Mouse (Mus musculus) liver, embryonic 14.5 days (tissue): ENCODE results near the gene Kcnq1. TPM values are rescaled to one million over a fixed set of nuclear protein-coding genes. Genes with fewer than 3 reads are reported as not detected.

ENCODE experiments used
- ATAC-seq: fragments of 200-750 bp; cut with Nextera tagmentation; 2 replicates; pipeline ENCODE4 v1.8.0; 2017; ENCODE audit warnings: moderate number of reproducible peaks, mild to moderate bottlenecking, moderate library complexity; ENCODE audit not compliant: insufficient read depth
- DNase-seq, 3 experiments: peaks; one replicate each; pipeline ENCODE4 v3.0.0-alpha.2; 2012 to 2013; ENCODE audit warnings: low read depth in 3 of 3, low spot score in 3 of 3
- H3K27ac ChIP-seq: fragments of 300-500 bp; sonication (generic); 2 replicates; pipeline ENCODE4 v1.5.1; 2014; ENCODE audit warnings: moderate library complexity, mild to moderate bottlenecking, control low read depth, inconsistent platforms
- H3K27me3 ChIP-seq: fragments of 300-500 bp; sonication (generic); 2 replicates; pipeline ENCODE4 v1.6.1; 2014; ENCODE audit warnings: mild to moderate bottlenecking, low read length, moderate library complexity; ENCODE audit not compliant: control insufficient read depth, insufficient read depth
- H3K36me3 ChIP-seq: fragments of 300-500 bp; sonication (generic); replicated peaks from 2 replicates; pipeline ENCODE4 v1.6.1; 2014; ENCODE audit warnings: low read depth; ENCODE audit not compliant: control insufficient read depth, insufficient read depth
- H3K4me1 ChIP-seq, 2 experiments: fragments of 200-500 bp in 1 of 2; fragments of 300-500 bp in 1 of 2; sonication (generic) in 1 of 2; replicated peaks; 2 replicates each; pipeline ENCODE4 v1.6.1; 2012 to 2014; ENCODE audit warnings: antibody characterized with exemption in 1 of 2, inconsistent platforms in 1 of 2, low read length in 1 of 2; ENCODE audit not compliant: control insufficient read depth in 2 of 2, insufficient read depth in 2 of 2
- H3K4me2 ChIP-seq: fragments of 300-500 bp; sonication (generic); 2 replicates; pipeline ENCODE4 v1.6.1; 2014; ENCODE audit warnings: low read depth, mild to moderate bottlenecking, control low read depth, moderate library complexity
- H3K4me3 ChIP-seq, 2 experiments: fragments of 200-500 bp in 1 of 2; fragments of 300-500 bp in 1 of 2; sonication (generic) in 1 of 2; 2 replicates each; pipeline ENCODE4 v1.5.1; 2012 to 2014; ENCODE audit warnings: low read depth in 2 of 2, low read length in 2 of 2, mild to moderate bottlenecking in 2 of 2, control low read depth in 1 of 2, inconsistent platforms in 1 of 2, moderate library complexity in 1 of 2; ENCODE audit not compliant: insufficient read depth in 1 of 2
- H3K9ac ChIP-seq: fragments of 300-500 bp; sonication (generic); replicated peaks from 2 replicates; pipeline ENCODE4 v1.6.1; 2014; ENCODE audit warnings: mild to moderate bottlenecking, control low read depth, moderate library complexity
- H3K9me3 ChIP-seq: fragments of 300-500 bp; sonication (generic); 2 replicates; pipeline ENCODE4 v1.6.1; 2016; ENCODE audit warnings: low read length, mixed read lengths; ENCODE audit not compliant: control insufficient read depth
- CTCF ChIP-seq: IDR thresholded peaks from 2 replicates; pipeline ENCODE4 v1.5.1; 2016; ENCODE audit warnings: antibody characterized with exemption, low read depth, control low read depth
- EP300 ChIP-seq: IDR thresholded peaks from 2 replicates; pipeline ENCODE4 v1.6.1; 2016; ENCODE audit warnings: antibody characterized with exemption, low read depth
- WGBS: fragments of 180-500 bp; shearing (Covaris S2); extraction: QIAGEN DNeasy Blood & Tissue Kit; methylation state at CpG from one replicate; pipeline ENCODE4 v1.1.7; 2014; ENCODE audit not compliant: insufficient replicate concordance; 5-methylcytosine and 5-hydroxymethylcytosine counted together
- polyA plus RNA-seq, 2 experiments: library from polyadenylated mRNA; depleted of rRNA in 1 of 2; stranded (reverse) in 1 of 2; unstranded in 1 of 2; fragments of >200 nt; fragmentation: Nextera tagmentation in 1 of 2; extraction: Ambion mirVana in 1 of 2; gene quantifications; 2 replicates each; pipeline versions ENCODE4 v1.2.1 to v1.2.3; 2012 to 2014

The Kcnq1 gene
- polyA plus RNA-seq, 2 experiments, result 0.12 to 0.41 TPM

DNA sequence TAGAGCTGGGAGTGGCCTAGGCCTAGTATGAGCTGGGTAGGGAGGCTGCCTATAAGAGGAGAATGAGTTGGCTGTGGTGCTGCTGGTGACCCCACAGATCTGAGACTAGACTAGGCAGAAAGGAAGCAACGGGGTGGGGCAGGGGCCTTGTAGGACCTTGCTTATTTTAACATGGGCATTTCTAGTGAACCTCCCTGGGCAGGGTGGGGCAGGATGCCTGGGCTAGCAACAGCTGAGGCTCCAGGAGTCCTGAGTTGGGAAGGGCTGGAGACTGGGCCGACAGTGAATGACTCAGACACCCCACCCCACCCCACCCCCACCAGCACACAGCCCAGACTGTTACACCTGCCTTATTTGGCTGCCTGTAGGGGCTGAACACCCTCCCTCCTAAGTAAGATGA lies 43.5 kb upstream of the Kcnq1 start:
- 52% methylated on average over 2 of the region's 2 CpGs for WGBS
- peaks cover 18 to 24% of the 10 kb centered on the region in 2 experiments for H3K4me1 ChIP-seq
- H3K27me3 ChIP-seq, result no peaks in the 10 kb centered on the region
- H3K9me3 ChIP-seq, result no peaks in the 10 kb centered on the region
- H3K36me3 ChIP-seq, result peaks cover 31% of the 10 kb centered on the region
- H3K4me2 ChIP-seq, result no peak overlapping the region
- no peak for DNase-seq
- TF ChIP-seq EP300, result no peak
- TF ChIP-seq CTCF, result no peak
- no peak overlapping the region for H3K9ac ChIP-seq
- no peak for ATAC-seq
- H3K27ac ChIP-seq, result no peak overlapping the region
- no peak overlapping the region for H3K4me3 ChIP-seq

DNA sequence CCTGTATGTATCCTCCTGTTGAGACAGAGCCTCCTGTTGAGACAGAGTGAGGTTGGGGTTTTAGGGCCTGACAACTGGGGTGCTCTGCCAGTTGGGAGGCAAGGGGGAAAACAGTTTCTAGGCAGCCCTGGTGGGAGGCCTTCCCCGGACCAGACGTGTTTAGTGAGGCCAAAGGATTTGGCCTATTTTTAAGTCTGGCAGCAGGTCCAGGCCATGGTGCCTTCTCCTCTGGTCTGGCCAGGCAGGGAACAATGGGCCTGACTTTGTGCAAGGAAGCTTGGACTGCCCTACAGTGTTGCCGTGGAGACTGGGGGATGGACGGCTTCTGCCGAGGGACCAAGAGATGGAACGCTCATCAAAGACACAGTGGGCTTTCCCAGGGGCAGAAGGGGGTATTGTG lies 41.9 kb upstream of the Kcnq1 start:
- Histone ChIP-seq H3K36me3 (peaks cover 31% of the 10 kb centered on the region), H3K4me2 (no peak overlapping the region), H3K9me3 (no peaks in the 10 kb centered on the region), H3K4me3 (no peak overlapping the region), H3K27me3 (no peaks in the 10 kb centered on the region), H3K9ac (no peak overlapping the region), H3K27ac (no peak overlapping the region), H3K4me1 (peaks cover 5 to 17% of the 10 kb centered on the region in 2 experiments; a peak in 3 of 4 replicates)
- DNase-seq, result no peak
- TF ChIP-seq EP300 (no peak), CTCF (no peak)
- no peak for ATAC-seq
- 82% methylated on average over 6 of the region's 6 CpGs for WGBS

DNA sequence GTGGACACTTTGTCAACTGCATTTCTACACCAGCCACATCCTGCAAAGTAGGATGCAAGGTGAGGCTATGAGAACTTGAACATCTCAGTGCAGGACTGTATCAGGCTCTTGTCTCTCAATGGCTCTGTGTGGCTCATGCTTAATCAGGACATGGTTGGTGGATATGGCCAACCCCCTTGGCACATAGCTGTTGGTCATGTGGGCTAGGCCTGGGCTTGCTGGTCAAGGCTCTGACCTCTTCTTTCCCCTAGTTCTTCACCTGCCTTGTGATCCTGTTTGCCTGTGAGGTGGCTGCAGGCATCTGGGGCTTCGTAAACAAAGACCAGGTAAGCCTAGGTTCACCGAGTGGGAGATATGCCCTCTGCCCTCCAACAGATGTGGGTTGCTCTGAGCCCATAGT lies 40.5 kb upstream of the Kcnq1 start:
- Histone ChIP-seq H3K9ac (no peak overlapping the region), H3K4me3 (no peak overlapping the region), H3K36me3 (peaks cover 31% of the 10 kb centered on the region), H3K4me1 (peaks cover 2 to 15% of the 10 kb centered on the region in 2 experiments; a peak in 3 of 4 replicates), H3K27me3 (no peaks in the 10 kb centered on the region), H3K4me2 (no peak overlapping the region), H3K27ac (no peak overlapping the region), H3K9me3 (no peaks in the 10 kb centered on the region)
- no peak for TF ChIP-seq EP300
- no peak for TF ChIP-seq CTCF
- WGBS, result 79% methylated on average over 2 of the region's 2 CpGs
- ATAC-seq, result no peak
- DNase-seq, result no peak

DNA sequence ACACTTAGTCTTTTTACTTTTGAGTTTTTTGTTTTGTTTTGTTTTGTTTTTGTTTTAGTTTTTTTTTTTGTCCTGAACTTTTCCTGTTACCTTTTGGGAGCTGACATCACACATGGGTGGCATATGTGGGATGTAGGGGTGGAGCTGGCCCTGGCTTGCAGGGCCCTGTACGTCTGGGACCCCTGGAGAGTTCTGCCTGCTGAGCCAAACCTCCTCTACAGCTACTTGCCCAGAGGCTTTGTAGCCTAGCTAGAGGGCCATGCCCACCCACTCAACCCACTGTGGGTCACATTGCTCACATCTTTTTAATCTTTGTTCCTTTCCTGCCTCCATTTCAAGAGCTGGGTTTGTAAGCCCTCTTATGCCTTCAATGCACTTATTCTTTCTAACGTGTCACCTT lies 38.7 kb upstream of the Kcnq1 start:
- WGBS, result 74% methylated on average over 2 of the region's 2 CpGs
- Histone ChIP-seq H3K27ac (no peak overlapping the region), H3K27me3 (no peaks in the 10 kb centered on the region), H3K36me3 (peaks cover 27% of the 10 kb centered on the region), H3K9ac (no peak overlapping the region), H3K4me2 (no peak overlapping the region), H3K9me3 (no peaks in the 10 kb centered on the region), H3K4me1 (peaks cover 2 to 14% of the 10 kb centered on the region in 2 experiments; a peak in 3 of 4 replicates), H3K4me3 (no peak overlapping the region)
- ATAC-seq (no peak), DNase-seq (no peak)
- TF ChIP-seq EP300, result no peak
- no peak for TF ChIP-seq CTCF

DNA sequence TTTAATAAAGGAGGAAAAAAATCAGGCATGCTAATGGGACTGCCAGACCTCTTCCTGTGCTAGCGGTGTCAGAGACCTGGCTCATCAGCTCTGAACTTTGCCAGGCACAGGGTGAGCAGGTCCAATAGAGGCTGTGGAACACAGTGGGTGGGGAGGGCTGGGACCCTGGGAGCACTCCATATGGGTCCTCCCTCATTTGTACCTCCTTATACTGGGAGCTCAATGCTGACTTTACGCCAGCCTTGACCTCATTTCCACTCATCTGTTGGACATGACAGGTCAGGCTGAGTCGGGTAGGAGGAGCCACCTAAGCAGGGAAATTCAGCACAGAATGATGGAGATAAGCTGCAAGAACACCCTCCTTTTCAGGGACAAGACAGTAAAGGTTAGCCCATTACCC lies 38.3 kb upstream of the Kcnq1 start:
- TF ChIP-seq CTCF (no peak), EP300 (no peak)
- DNase-seq (no peak), ATAC-seq (no peak)
- no peak overlapping the region for H3K4me3 ChIP-seq
- H3K27ac ChIP-seq, result no peak overlapping the region
- H3K36me3 ChIP-seq, result peaks cover 27% of the 10 kb centered on the region
- no peak overlapping the region for H3K9ac ChIP-seq
- no peak overlapping the region for H3K4me2 ChIP-seq
- 72% methylated on average over 3 of the region's 3 CpGs for WGBS
- H3K9me3 ChIP-seq, result no peaks in the 10 kb centered on the region
- H3K4me1 ChIP-seq, result peaks cover 2 to 14% of the 10 kb centered on the region in 2 experiments; a peak in 3 of 4 replicates
- H3K27me3 ChIP-seq, result no peaks in the 10 kb centered on the region
